Mouse (Mus musculus) CH12.LX (cell line): ENCODE data around the gene Mme. TPM values are rescaled to one million over a fixed set of nuclear protein-coding genes. Genes with fewer than 3 reads are reported as not detected.

Experiments
- DNase-seq: peaks from one replicate; pipeline ENCODE4 v3.0.0-alpha.2; 2013; ENCODE audit errors: extremely low read depth
- H3K27ac ChIP-seq: 2 replicates; pipeline ENCODE4 v1.5.1; 2012; ENCODE audit warnings: low read depth, mild to moderate bottlenecking, control low read depth, moderate library complexity; ENCODE audit not compliant: insufficient read depth
- H3K27me3 ChIP-seq: replicated peaks from 2 replicates; pipeline ENCODE3; 2012; ENCODE audit warnings: inconsistent platforms
- H3K36me3 ChIP-seq, 2 experiments: replicated peaks in 1 of 2; 2 replicates each; pipeline versions ENCODE3 to v1.6.1; 2012; ENCODE audit warnings: inconsistent platforms in 1 of 2, low read length in 1 of 2, mild to moderate bottlenecking in 1 of 2, mixed read lengths in 1 of 2, moderate library complexity in 1 of 2; ENCODE audit not compliant: control insufficient read depth in 1 of 2, insufficient read depth in 1 of 2
- H3K4me1 ChIP-seq, 2 experiments: 2 replicates each; pipeline ENCODE4 v1.6.1; 2012; ENCODE audit warnings: inconsistent platforms in 1 of 2, moderate library complexity in 1 of 2; ENCODE audit not compliant: insufficient read depth in 2 of 2, control insufficient read depth in 1 of 2
- H3K4me2 ChIP-seq: 2 replicates; pipeline ENCODE4 v1.6.1; 2012; ENCODE audit warnings: low read depth, mild to moderate bottlenecking, control low read depth; ENCODE audit not compliant: poor library complexity, insufficient read depth, severe bottlenecking
- H3K4me3 ChIP-seq, 3 experiments: fragments of 150-350 bp in 1 of 3; sonication (generic) in 1 of 3; replicated peaks in 1 of 3; 2 replicates each; pipeline versions ENCODE3 to v1.5.1; 2011 to 2012; ENCODE audit warnings: low read depth in 2 of 3, low read length in 2 of 3, mild to moderate bottlenecking in 2 of 3, moderate library complexity in 2 of 3, control low read depth in 1 of 3, improper control_type of control experiment in 1 of 3, inconsistent platforms in 1 of 3, mixed read lengths in 1 of 3; ENCODE audit not compliant: poor library complexity in 1 of 3
- H3K79me2 ChIP-seq: replicated peaks from 2 replicates; pipeline ENCODE4 v1.6.1; 2012; ENCODE audit warnings: mild to moderate bottlenecking, moderate library complexity; ENCODE audit not compliant: control insufficient read depth, poor library complexity, insufficient read depth, severe bottlenecking; ENCODE audit errors: extremely low read depth
- H3K9ac ChIP-seq: 2 replicates; pipeline ENCODE4 v1.6.1; 2012; ENCODE audit warnings: low read depth, mild to moderate bottlenecking, control low read depth, moderate library complexity; ENCODE audit not compliant: insufficient read depth
- H3K9me3 ChIP-seq: replicated peaks from 2 replicates; pipeline ENCODE3; 2012; ENCODE audit warnings: low read length, inconsistent platforms, mixed read lengths
- BHLHE40 ChIP-seq: IDR thresholded peaks from 2 replicates; pipeline ENCODE4 v1.6.1; 2011; ENCODE audit warnings: mild to moderate bottlenecking, low read depth, low read length, improper control_type of control experiment
- CHD1 ChIP-seq: IDR thresholded peaks from 2 replicates; pipeline ENCODE4 v1.6.1; 2012; ENCODE audit warnings: low read depth, low read length, improper control_type of control experiment, inconsistent platforms
- CHD2 ChIP-seq: IDR thresholded peaks from 2 replicates; pipeline ENCODE4 v1.6.1; 2011; ENCODE audit warnings: low read length, improper control_type of control experiment
- CTCF ChIP-seq, 2 experiments: IDR thresholded peaks in 1 of 2; conservative IDR thresholded peaks in 1 of 2; 2 replicates each; pipeline ENCODE4 v1.5.1; 2011 to 2012; ENCODE audit warnings: low read depth in 2 of 2, low read length in 2 of 2, improper control_type of control experiment in 1 of 2, inconsistent platforms in 1 of 2, mild to moderate bottlenecking in 1 of 2, moderate library complexity in 1 of 2
- E2F4 ChIP-seq: IDR thresholded peaks from 2 replicates; pipeline ENCODE4 v1.6.1; 2011; ENCODE audit warnings: low read depth, low read length, improper control_type of control experiment; ENCODE audit not compliant: insufficient replicate concordance
- ELF1 ChIP-seq: IDR thresholded peaks from 2 replicates; pipeline ENCODE4 v1.6.1; 2014; ENCODE audit warnings: low read depth, mild to moderate bottlenecking, inconsistent platforms, low read length, improper control_type of control experiment
- EP300 ChIP-seq: IDR thresholded peaks from 2 replicates; pipeline ENCODE4 v1.6.1; 2011; ENCODE audit warnings: low read length, improper control_type of control experiment
- ETS1 ChIP-seq: conservative IDR thresholded peaks from 2 replicates; pipeline ENCODE4 v1.6.1; 2012; ENCODE audit warnings: low read depth, mild to moderate bottlenecking, inconsistent platforms, low read length, improper control_type of control experiment, moderate library complexity
- GABPA ChIP-seq: IDR thresholded peaks from 2 replicates; pipeline ENCODE4 v1.6.1; 2012; ENCODE audit warnings: low read depth, low read length, improper control_type of control experiment, inconsistent platforms; ENCODE audit not compliant: insufficient replicate concordance
- HCFC1 ChIP-seq: IDR thresholded peaks from 2 replicates; pipeline ENCODE4 v1.6.1; 2012; ENCODE audit warnings: low read depth, mild to moderate bottlenecking, inconsistent platforms, low read length, improper control_type of control experiment
- JUN ChIP-seq: IDR thresholded peaks from 2 replicates; pipeline ENCODE4 v1.6.1; 2011; ENCODE audit warnings: low read depth, mild to moderate bottlenecking, low read length, improper control_type of control experiment, moderate library complexity; ENCODE audit not compliant: insufficient read depth
- JUND ChIP-seq: conservative IDR thresholded peaks from 2 replicates; pipeline ENCODE4 v1.6.1; 2011; ENCODE audit warnings: low read depth, low read length, improper control_type of control experiment
- KAT2A ChIP-seq: IDR thresholded peaks from 2 replicates; pipeline ENCODE4 v1.6.1; 2012; ENCODE audit warnings: low read length, improper control_type of control experiment, inconsistent platforms; ENCODE audit not compliant: insufficient replicate concordance
- MAFK ChIP-seq: IDR thresholded peaks from 2 replicates; pipeline ENCODE4 v1.6.1; 2011; ENCODE audit warnings: low read length, improper control_type of control experiment; ENCODE audit not compliant: insufficient replicate concordance
- MAX ChIP-seq: IDR thresholded peaks from 2 replicates; pipeline ENCODE4 v1.6.1; 2011; ENCODE audit warnings: low read length, improper control_type of control experiment
- MAZ ChIP-seq: IDR thresholded peaks from 2 replicates; pipeline ENCODE4 v1.6.1; 2012; ENCODE audit warnings: low read depth, mild to moderate bottlenecking, inconsistent platforms, low read length, improper control_type of control experiment, moderate library complexity
- MXI1 ChIP-seq: IDR thresholded peaks from 2 replicates; pipeline ENCODE4 v1.6.1; 2011; ENCODE audit warnings: mild to moderate bottlenecking, low read depth, low read length, improper control_type of control experiment
- MYC ChIP-seq: IDR thresholded peaks from 2 replicates; pipeline ENCODE4 v1.6.1; 2011; ENCODE audit warnings: low read depth, mild to moderate bottlenecking, improper control_type of control experiment, low read length
- NELFE ChIP-seq: IDR thresholded peaks from 2 replicates; pipeline ENCODE4 v1.6.1; 2011; ENCODE audit warnings: low read depth, low read length, improper control_type of control experiment
- NRF1 ChIP-seq: IDR thresholded peaks from 2 replicates; pipeline ENCODE4 v1.6.1; 2014; ENCODE audit warnings: low read depth, mild to moderate bottlenecking, inconsistent platforms, low read length, improper control_type of control experiment, moderate library complexity
- PAX5 ChIP-seq: IDR thresholded peaks from 2 replicates; pipeline ENCODE4 v1.6.1; 2012; ENCODE audit warnings: low read length, inconsistent platforms, mixed read lengths
- RAD21 ChIP-seq: IDR thresholded peaks from 2 replicates; pipeline ENCODE4 v1.6.1; 2011; ENCODE audit warnings: low read depth, mild to moderate bottlenecking, low read length, improper control_type of control experiment, moderate library complexity
- SIN3A ChIP-seq: IDR thresholded peaks from 2 replicates; pipeline ENCODE4 v1.6.1; 2012; ENCODE audit warnings: low read length, improper control_type of control experiment, inconsistent platforms
- SMC3 ChIP-seq: IDR thresholded peaks from 2 replicates; pipeline ENCODE4 v1.6.1; 2011; ENCODE audit warnings: low read depth, low read length, improper control_type of control experiment
- TBP ChIP-seq: conservative IDR thresholded peaks from 2 replicates; pipeline ENCODE4 v1.6.1; 2011; ENCODE audit warnings: low read depth, low read length, improper control_type of control experiment
- TCF12 ChIP-seq: IDR thresholded peaks from 2 replicates; pipeline ENCODE4 v1.6.1; 2014; ENCODE audit warnings: low read depth, mild to moderate bottlenecking, inconsistent platforms, low read length, improper control_type of control experiment
- UBTF ChIP-seq: IDR thresholded peaks from 2 replicates; pipeline ENCODE4 v1.6.1; 2012; ENCODE audit warnings: low read depth, mild to moderate bottlenecking, inconsistent platforms, low read length, improper control_type of control experiment, moderate library complexity
- USF2 ChIP-seq: conservative IDR thresholded peaks from 2 replicates; pipeline ENCODE4 v1.6.1; 2011; ENCODE audit warnings: low read depth, low read length, improper control_type of control experiment
- ZC3H11A ChIP-seq: IDR thresholded peaks from 2 replicates; pipeline ENCODE4 v1.6.1; 2012; ENCODE audit warnings: low read depth, mild to moderate bottlenecking, inconsistent platforms, low read length, improper control_type of control experiment
- ZNF384 ChIP-seq: IDR thresholded peaks from 2 replicates; pipeline ENCODE4 v1.6.1; 2012; ENCODE audit warnings: low read depth, low read length, improper control_type of control experiment, inconsistent platforms
- dilution Hi-C: fragments of 300-500 bp; cut with MboI; formaldehyde crosslinking; loops from 2 replicates; pipeline ENCODE4 v1.14.3; 2020; ENCODE audit warnings: low sequenced_read_pairs; ENCODE audit not compliant: extremely low pct_unique_long_range_greater_than_20kb, extremely low pct_ligation_motif_present
- in situ Hi-C: fragments of 300-500 bp; cut with MboI; formaldehyde crosslinking; loops from 3 replicates; pipeline ENCODE4 v1.14.3; 2019; ENCODE audit warnings: low sequenced_read_pairs, low pct_ligation_motif_present, low pct_unique_long_range_greater_than_20kb, mixed read lengths
- polyA plus RNA-seq: library from polyadenylated mRNA; unstranded; fragments of >175 nt; gene quantifications from 2 replicates; pipeline ENCODE4 v1.2.1, GENCODE M21; 2012; ENCODE audit warnings: low read depth; ENCODE audit not compliant: insufficient read length
- total RNA-seq, 2 experiments: library from RNA; depleted of rRNA; stranded (reverse); fragments of 300-350 nt in 1 of 2; fragments of >200 nt in 1 of 2; gene quantifications; 2 replicates each; pipeline ENCODE4 v1.2.3; 2012 to 2014

Gene Mme
- total RNA-seq (2012; rRNA removed) (not detected in 2 replicates), total RNA-seq (2014; rRNA removed) (not detected in 2 replicates), polyA plus RNA-seq (not detected in 2 replicates)

DNA sequence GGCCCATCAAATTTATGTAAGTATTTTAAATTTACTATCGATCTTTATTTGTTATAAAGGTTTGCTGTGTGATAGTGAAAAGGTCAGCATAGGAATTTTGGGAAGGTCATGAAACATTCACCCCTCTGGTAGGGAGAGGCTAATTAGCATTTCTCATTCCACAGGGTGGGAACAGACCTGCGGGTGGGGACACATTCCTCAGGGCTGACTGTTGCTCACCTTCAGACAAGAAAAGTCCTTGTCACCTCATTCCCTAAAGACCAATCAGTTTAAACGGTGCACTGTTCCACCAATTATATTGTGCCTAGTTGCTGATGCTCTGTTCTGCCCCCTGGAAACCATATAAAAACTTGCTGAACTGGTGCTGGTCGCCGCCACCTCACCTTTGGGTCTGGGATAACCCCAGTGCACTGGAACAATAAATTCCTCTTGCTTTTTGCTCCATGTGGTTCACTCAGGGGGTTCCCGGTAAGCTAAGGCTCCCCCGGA lies at the start of gene Mme:
Gene Mme (plus strand): TSS at position 439 of the 489 bp plus-strand sequence.
- Histone ChIP-seq H3K79me2 (no peaks in the 10 kb centered on the region), H3K27ac (no peak within 1 kb of the TSS), H3K9ac (no peak within 1 kb of the TSS), H3K9me3 (peaks cover 29% of the 10 kb centered on the region), H3K27me3 (no peaks in the 10 kb centered on the region), H3K4me1 (no peaks in the 10 kb centered on the region), H3K4me3 (no peak within 1 kb of the TSS), H3K36me3 (no peaks in the 10 kb centered on the region)
- no peak for DNase-seq
- in situ Hi-C loops: no loop called here
- TF ChIP-seq USF2 (no peak), E2F4 (no peak), EP300 (no peak), CHD2 (no peak), NRF1 (no peak), ELF1 (no peak), RAD21 (no peak), UBTF (no peak), HCFC1 (no peak), JUND (no peak), SIN3A (no peak), PAX5 (no peak), ZNF384 (no peak), CHD1 (no peak), MYC (no peak), ZC3H11A (no peak), NELFE (no peak), MAFK (no peak)
- TF ChIP-seq, all 38 proteins: peak for 0
- no peak within 1 kb of the TSS for H3K4me2 ChIP-seq
- dilution Hi-C loops: no loop called here

DNA sequence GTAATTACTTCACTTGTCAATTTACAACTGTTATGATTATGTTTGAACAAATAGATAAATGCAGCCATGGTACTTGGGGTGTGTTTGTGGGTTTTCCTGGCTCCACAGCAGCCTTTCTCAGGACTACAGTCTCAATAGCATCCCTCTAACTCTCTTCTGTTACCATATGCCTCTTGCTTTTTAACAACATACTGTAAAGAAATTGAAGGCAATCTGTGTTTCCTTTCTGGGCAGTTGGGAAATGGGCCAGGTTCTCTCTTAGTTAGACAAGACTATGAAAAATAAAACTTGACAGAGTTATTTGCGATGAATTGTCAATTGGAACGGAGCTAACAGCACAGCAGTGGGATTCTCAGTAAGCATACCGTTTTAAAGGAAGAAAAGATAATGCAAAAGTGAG lies 44.8 kb upstream of the Mme start:
- H3K27ac ChIP-seq: no peak overlapping the region
- H3K4me1 ChIP-seq: no peaks in the 10 kb centered on the region
- no peak overlapping the region for H3K9ac ChIP-seq
- TF ChIP-seq EP300 (no peak), USF2 (no peak), TCF12 (no peak), JUN (no peak), NRF1 (no peak), ETS1 (no peak), MXI1 (no peak), CHD1 (no peak), BHLHE40 (no peak), ELF1 (no peak), KAT2A (no peak), HCFC1 (no peak), E2F4 (no peak), CTCF (conservative IDR thresholded peaks at IDR 0.05 in 1 of 2, IDR thresholded peaks at IDR 0.05 in 1 of 2; ENCODE audit: low read depth in 2 of 2, low read length in 2 of 2) (no peak), MAZ (no peak), ZC3H11A (no peak), GABPA (no peak), TBP (no peak), MAX (no peak), SMC3 (no peak)
- H3K79me2 ChIP-seq: no peaks in the 10 kb centered on the region
- H3K4me2 ChIP-seq: no peak overlapping the region
- in situ Hi-C loops: no loop called here
- H3K36me3 ChIP-seq: no peaks in the 10 kb centered on the region
- peaks cover 36% of the 10 kb centered on the region for H3K9me3 ChIP-seq
- dilution Hi-C loops: no loop called here
- no peaks in the 10 kb centered on the region for H3K27me3 ChIP-seq
- no peak overlapping the region for H3K4me3 ChIP-seq
- no peak for DNase-seq
